Mouse (Mus musculus): ENCODE measurements around the gene Mdm2. TPM values are rescaled to one million over a fixed set of nuclear protein-coding genes. Genes with fewer than 3 reads are reported as not detected.

The Mdm2 gene
- polyA plus RNA-seq, 1 experiment, result 83.0 TPM

- Histone ChIP-seq H3K36me3 (ENCODE audit: control insufficient read depth, insufficient read depth, low read length) (peaks cover 14% of the 10 kb centered on the region), H3K4me3 (ENCODE audit: control insufficient read depth, insufficient read depth, low read length) (no peak overlapping the region), H3K27me3 (ENCODE audit: control insufficient read depth, insufficient read depth, low read length) (no peaks in the 10 kb centered on the region), H3K27ac (ENCODE audit: control insufficient read depth, insufficient read depth, low read length) (no peak overlapping the region), H3K4me1 (replicated peaks; ENCODE audit: control insufficient read depth, insufficient read depth, low read length) (no peaks in the 10 kb centered on the region; the same call in 1 of the 2 replicates)
- no peak for DNase-seq
- 74% methylated on average over 19 of the region's 19 CpGs for WGBS
- no peak for TF ChIP-seq CTCF (IDR thresholded peaks at IDR 0.05; ENCODE audit: borderline replicate concordance, control insufficient read depth, extremely low read depth, insufficient read depth, low read length, poor library complexity)
- no peak for TF ChIP-seq POLR2A (IDR thresholded peaks at IDR 0.05; ENCODE audit: control insufficient read depth, extremely low read depth, insufficient read depth, low read length, poor library complexity)
These were observed 26.0 kb downstream of the Mdm2 start for GRCm38 (mm10) chr10:117684298-117685170.

DNA sequence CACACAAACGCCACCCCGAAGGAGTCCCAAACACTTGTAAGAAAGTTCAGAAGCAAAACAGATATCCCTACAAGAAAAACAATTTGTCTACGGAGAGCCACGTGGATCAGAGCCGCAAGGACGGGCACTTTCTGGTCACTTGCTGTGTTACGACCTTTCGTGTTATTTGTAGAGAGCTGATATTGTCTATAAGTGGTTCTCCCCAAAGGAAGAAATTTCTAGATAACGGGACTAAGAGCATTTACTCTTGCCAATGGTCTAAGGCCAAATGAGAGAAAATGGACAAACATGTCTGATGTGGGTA is 26.9 kb downstream of the Mdm2 start:
- Histone ChIP-seq H3K4me1 (replicated peaks; ENCODE audit: control insufficient read depth, insufficient read depth, low read length) (no peaks in the 10 kb centered on the region; the same call in 1 of the 2 replicates), H3K4me3 (ENCODE audit: control insufficient read depth, insufficient read depth, low read length) (no peak overlapping the region), H3K36me3 (ENCODE audit: control insufficient read depth, insufficient read depth, low read length) (peaks cover 6% of the 10 kb centered on the region), H3K27me3 (ENCODE audit: control insufficient read depth, insufficient read depth, low read length) (no peaks in the 10 kb centered on the region), H3K27ac (ENCODE audit: control insufficient read depth, insufficient read depth, low read length) (no peak overlapping the region)
- TF ChIP-seq CTCF (IDR thresholded peaks at IDR 0.05; ENCODE audit: borderline replicate concordance, control insufficient read depth, extremely low read depth, insufficient read depth, low read length, poor library complexity) (no peak), POLR2A (IDR thresholded peaks at IDR 0.05; ENCODE audit: control insufficient read depth, extremely low read depth, insufficient read depth, low read length, poor library complexity) (no peak)
- WGBS, result 96% methylated on average over 9 of the region's 9 CpGs
- no peak for DNase-seq

DNA sequence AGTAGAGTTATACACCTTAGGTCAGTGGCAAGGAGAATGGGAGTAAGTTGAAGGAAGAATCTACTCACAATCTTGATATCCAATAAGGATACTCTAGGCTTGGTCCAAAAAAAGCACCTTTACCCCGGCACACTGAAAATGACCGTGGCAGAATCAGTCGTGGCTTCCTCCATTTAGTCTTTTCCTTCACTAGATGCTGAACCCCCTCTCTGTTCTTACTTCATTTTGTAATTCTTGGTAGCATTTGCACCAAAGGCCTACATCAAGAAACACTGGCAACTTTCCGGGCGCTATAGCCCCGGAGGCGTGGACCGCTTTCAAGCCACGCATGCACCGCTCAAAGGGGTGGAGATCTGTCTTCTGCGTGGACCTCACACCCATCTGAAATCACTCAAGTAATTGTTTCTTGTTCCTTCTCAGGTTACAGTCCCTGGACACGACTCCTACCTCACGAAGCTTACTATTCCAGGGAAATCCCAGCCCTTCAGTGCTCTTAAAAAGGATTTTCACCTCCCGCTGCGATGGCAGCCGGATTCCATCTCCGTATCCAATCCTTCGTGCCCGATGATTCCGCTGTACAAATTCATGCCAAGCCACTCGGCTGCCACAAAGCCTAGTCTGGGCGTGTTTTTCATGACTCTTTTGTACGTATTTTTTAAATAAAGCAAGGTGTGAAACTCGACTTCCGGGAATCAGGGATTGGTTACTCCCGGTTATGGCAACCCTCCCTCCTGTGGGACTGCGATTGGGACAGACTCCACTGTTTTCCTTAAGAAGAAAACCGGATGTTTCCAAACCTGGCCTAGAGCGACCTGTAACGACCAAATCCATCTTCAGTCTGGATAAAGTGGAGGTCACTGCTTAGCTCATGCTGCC is 27.5 kb downstream of the Mdm2 start:
- TF ChIP-seq POLR2A (IDR thresholded peaks at IDR 0.05; ENCODE audit: control insufficient read depth, extremely low read depth, insufficient read depth, low read length, poor library complexity) (no peak), CTCF (IDR thresholded peaks at IDR 0.05; ENCODE audit: borderline replicate concordance, control insufficient read depth, extremely low read depth, insufficient read depth, low read length, poor library complexity) (no peak)
- Histone ChIP-seq H3K36me3 (ENCODE audit: control insufficient read depth, insufficient read depth, low read length) (no peaks in the 10 kb centered on the region), H3K4me1 (replicated peaks; ENCODE audit: control insufficient read depth, insufficient read depth, low read length) (no peaks in the 10 kb centered on the region; the same call in 1 of the 2 replicates), H3K27me3 (ENCODE audit: control insufficient read depth, insufficient read depth, low read length) (no peaks in the 10 kb centered on the region), H3K27ac (ENCODE audit: control insufficient read depth, insufficient read depth, low read length) (no peak overlapping the region), H3K4me3 (ENCODE audit: control insufficient read depth, insufficient read depth, low read length) (no peak overlapping the region)
- no peak for DNase-seq
- WGBS, result 93% methylated on average over 30 of the region's 30 CpGs

DNA sequence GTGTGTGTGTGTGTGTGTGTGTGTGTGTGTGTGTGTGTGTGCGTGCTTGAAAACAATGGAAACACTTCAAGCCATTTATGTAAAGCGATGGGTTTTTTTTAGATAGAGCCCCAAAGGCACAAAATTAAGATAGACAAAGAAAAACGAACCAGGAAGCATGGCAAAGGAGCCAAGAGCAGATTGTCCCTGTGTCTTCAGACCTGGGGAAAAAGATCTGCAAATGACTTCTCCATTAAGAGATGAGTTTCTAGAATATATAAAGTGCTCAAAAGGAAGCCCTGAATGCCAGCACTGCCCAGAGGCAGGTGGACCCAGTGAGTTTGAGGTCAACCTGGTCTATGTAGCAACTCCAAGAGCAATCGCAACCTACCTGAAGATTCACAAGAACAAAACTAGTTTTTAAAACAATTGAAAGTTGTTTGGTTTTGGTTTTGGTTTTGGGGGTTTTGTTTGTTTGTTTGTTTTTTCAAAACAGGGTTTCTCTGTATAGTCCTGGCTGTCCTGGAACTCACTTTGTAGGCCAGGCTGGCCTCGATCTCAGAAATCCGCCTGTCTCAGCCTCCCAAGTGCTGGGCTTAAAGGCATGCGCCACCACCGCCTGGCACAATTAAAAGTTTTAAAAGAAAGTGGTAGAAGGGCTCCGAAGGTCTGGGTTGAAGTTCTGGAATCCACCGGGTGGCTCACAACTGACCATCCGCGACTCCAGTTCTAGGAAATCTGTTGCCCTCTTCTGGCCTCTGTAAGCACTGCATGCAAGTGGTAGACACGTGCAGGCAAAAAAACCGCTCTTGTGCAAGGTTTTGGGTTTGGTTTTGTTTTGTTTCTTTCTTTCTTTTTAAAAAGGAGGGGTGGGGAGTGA is 28.3 kb downstream of the Mdm2 start:
- H3K27ac ChIP-seq (ENCODE audit: control insufficient read depth, insufficient read depth, low read length), result no peak overlapping the region
- no peaks in the 10 kb centered on the region for H3K27me3 ChIP-seq (ENCODE audit: control insufficient read depth, insufficient read depth, low read length)
- WGBS, result 88% methylated on average over 14 of the region's 14 CpGs
- no peaks in the 10 kb centered on the region for H3K36me3 ChIP-seq (ENCODE audit: control insufficient read depth, insufficient read depth, low read length)
- peak; percentile 19 for DNase-seq
- no peak for TF ChIP-seq POLR2A (IDR thresholded peaks at IDR 0.05; ENCODE audit: control insufficient read depth, extremely low read depth, insufficient read depth, low read length, poor library complexity)
- TF ChIP-seq CTCF (IDR thresholded peaks at IDR 0.05; ENCODE audit: borderline replicate concordance, control insufficient read depth, extremely low read depth, insufficient read depth, low read length, poor library complexity), result peak; percentile 44; the same call in 1 of the 2 replicates
- no peak overlapping the region for H3K4me3 ChIP-seq (ENCODE audit: control insufficient read depth, insufficient read depth, low read length)
- H3K4me1 ChIP-seq (replicated peaks; ENCODE audit: control insufficient read depth, insufficient read depth, low read length), result no peaks in the 10 kb centered on the region; the same call in 1 of the 2 replicates

GRCm38 (mm10) chr10:117681543-117681942 is 29.0 kb downstream of the Mdm2 start:
- Histone ChIP-seq H3K27me3 (ENCODE audit: control insufficient read depth, insufficient read depth, low read length) (no peaks in the 10 kb centered on the region), H3K4me1 (replicated peaks; ENCODE audit: control insufficient read depth, insufficient read depth, low read length) (peaks cover 2% of the 10 kb centered on the region), H3K27ac (ENCODE audit: control insufficient read depth, insufficient read depth, low read length) (no peak overlapping the region), H3K36me3 (ENCODE audit: control insufficient read depth, insufficient read depth, low read length) (no peaks in the 10 kb centered on the region), H3K4me3 (ENCODE audit: control insufficient read depth, insufficient read depth, low read length) (no peak overlapping the region)
- TF ChIP-seq POLR2A (IDR thresholded peaks at IDR 0.05; ENCODE audit: control insufficient read depth, extremely low read depth, insufficient read depth, low read length, poor library complexity), result no peak
- TF ChIP-seq CTCF (IDR thresholded peaks at IDR 0.05; ENCODE audit: borderline replicate concordance, control insufficient read depth, extremely low read depth, insufficient read depth, low read length, poor library complexity), result no peak
- no peak for DNase-seq
- 28% methylated on average over 3 of the region's 3 CpGs for WGBS

All from thymus, adult 2 months (tissue).